Mouse (Mus musculus) cerebellum, postnatal 14 days (tissue): ENCODE measurements at regions not wholly inside any gene's neighbourhood (a gene's known extent, or its start where the extent isn't known, plus 50 kb on each side); places are given as distances from the start of the nearest gene placed in this dataset.

Source experiments
- DNase-seq, 2 experiments: peaks; one replicate each; pipeline ENCODE4 v3.0.0; 2021; ENCODE audit warnings: mixed read lengths in 2 of 2

DNA sequence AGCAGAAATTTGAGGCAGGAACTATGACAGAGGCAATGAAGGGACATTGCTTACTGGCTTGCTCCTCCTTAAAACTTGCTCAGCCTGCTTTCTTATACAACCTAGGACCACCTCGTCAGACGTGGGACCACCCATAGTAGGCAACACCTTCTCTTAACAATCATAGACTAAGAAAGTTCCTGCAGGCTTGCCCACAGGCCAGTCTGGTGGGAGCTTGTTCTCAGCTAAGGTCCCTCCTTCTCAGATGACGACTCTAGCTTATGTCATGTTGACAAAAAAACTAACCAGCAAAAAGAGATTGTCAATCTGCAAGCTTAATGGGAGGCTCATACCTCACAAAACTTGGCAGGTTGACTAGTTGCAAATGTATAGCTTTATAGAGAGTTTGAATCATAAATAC lies 56.5 kb upstream of the Lsm6 start:
- DNase-seq, result no peak

DNA sequence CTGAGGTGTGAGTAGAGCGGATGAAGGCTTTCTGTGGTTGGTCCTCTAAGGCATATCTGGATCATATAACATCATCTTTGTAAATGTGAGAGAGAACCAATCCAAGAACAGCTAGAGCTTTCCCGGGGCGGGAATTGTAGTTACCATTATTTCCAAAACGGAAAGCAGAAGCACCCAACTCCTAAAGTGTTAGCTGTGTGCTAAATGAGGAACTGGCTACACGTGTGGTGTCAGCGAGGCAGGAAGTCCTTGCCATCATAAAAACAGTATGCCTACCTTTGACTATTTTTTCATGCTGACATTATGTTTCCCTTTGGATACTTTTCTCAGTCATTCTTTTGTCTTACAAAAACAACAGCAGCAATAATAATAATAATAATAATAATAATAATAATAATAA lies 68.8 kb upstream of the Lsm6 start:
- DNase-seq, result no peak

DNA sequence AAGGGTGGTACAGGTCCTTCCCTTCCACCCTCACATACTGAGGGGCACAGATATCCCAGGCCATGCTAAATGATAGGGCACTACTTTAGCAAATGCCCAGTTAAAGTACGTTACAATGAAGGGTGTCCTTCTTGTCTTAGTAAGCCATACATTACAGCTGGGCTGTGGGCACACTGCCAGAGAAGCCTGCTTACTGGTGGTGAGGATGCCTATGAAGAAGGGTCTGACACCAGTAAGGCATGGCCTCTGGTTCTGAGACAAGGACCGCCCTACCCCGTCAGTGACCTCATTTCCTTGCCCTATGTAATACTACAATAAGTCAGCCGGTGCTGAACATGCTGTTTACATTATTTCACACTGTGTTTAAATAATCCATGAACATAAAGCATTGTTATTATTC lies 69.6 kb upstream of the Lsm6 start:
- peak in 1 of 2 experiments; percentile 12 for DNase-seq

DNA sequence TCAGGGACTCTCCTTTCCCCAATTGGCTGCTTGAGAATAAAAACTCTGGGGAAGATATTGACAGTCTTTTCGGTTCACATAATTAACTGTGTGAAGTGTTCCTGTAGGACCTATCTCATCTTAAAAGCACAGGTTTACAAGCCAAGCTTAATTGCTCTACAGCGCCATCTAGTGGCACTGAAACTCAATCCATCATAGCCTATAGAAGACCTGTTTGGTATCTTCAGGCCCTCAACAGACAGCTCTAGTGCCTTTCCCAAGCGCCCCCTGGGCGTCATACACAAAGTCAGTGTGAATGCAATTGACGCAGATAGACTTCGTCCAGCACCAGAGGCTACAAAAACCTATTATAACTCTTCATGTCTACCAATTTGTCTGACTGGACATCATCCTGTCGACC lies 78.9 kb upstream of the Lsm6 start:
- peak; percentile 84 to 86 for DNase-seq

DNA sequence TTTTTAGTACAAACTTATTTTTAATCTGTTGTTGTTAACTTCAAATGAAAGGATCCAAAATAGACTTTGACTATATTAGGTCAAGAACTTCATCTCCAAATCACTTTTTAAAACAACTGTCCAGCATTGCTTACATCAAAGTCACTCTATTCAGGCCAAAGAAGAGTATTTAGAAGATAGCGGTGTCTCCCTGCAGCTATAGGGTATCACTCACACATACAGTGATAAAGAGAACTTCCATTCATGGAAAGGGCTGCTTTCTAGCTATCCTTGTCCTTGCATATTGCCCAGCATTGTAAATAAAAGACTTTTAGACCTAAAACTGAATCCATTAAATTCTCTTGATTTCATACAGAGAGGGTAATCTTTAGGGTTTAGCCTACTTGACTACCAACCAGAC lies 82.1 kb upstream of the Lsm6 start:
- no peak for DNase-seq

DNA sequence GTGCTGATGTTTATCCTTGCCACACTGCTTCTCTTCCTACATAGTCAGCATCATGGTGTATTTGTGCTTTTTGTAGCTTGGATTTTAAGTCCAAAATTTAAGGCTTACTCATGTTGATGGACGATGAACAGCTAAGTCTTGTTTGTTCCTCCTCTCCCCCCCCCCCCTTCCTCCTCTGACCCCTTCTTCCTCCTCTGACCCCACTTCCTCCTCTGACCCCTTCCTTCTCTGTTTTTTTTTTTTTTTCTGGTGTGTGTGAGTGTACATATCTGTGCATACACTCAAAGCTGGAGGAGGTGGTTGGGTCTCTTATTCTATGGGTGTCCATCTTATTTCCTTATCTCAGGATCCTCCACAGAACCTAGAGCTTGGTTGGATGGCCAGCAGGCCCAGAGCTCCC lies 87.0 kb upstream of the Lsm6 start:
- no peak for DNase-seq

DNA sequence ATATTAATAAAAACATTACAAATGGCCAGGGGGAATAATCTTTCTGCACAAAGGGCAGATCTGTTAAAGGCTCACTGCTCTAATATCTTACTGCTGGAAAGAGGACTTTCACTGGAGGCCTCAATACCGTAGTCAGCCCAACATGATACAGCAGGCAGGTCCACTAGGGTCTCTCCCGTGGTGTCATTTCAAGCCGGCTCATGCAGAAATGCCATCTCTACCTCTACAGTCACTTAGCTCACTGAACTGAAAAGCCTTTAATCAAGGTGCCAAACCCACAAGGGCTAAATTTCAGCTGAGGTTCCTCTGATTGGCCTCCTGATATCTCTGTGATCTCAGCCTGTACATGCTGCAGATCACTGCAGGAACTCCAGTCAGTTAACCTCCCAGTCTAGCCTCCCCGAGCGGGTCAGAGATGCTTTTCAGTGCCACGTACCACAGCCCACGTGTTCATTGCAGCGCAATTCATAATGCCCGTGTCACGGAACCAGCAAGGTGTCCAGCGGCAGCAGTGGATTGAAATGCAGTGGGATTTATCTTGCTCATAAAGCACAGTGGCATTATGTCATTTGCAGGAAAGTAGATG lies 90.4 kb upstream of the Lsm6 start:
- DNase-seq, result no peak

DNA sequence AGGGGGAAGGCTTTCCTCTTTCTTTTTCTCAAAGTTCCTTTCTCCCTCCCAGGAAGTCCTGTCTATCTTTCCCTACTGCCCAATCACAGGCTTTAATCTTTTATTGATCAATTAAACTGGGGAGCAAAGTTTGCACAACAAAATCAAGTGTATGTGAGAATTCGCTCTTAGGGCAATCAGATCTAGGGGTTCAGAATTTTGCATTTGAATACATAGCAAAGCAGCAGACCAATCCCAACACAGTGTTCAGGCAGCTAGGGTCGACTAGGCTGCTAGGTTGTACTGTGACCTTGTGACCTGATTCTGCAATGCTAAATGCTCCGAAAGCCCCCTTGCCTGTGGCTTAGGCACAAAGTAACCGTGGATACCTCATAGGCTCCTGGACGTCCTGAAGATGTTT lies 91.5 kb upstream of the Lsm6 start:
- DNase-seq, result no peak

DNA sequence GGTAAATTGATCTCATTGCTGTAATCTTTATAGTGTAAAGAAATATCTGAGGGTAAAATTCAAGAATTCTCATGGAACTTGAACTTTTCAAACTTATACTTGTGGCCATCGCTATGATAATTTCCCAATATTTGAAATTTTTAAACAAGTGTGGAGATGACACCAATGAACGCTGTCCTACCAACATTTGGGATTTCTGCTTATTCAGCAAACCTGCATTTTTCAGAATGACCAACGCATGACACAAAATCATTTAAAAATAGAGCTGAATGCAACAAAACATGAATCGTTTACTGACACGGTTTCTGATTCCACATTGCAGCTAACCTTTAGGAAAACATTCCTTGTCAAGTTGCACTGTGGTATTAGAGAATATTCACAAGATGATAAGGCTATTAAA lies 92.9 kb upstream of the Lsm6 start:
- no peak for DNase-seq

DNA sequence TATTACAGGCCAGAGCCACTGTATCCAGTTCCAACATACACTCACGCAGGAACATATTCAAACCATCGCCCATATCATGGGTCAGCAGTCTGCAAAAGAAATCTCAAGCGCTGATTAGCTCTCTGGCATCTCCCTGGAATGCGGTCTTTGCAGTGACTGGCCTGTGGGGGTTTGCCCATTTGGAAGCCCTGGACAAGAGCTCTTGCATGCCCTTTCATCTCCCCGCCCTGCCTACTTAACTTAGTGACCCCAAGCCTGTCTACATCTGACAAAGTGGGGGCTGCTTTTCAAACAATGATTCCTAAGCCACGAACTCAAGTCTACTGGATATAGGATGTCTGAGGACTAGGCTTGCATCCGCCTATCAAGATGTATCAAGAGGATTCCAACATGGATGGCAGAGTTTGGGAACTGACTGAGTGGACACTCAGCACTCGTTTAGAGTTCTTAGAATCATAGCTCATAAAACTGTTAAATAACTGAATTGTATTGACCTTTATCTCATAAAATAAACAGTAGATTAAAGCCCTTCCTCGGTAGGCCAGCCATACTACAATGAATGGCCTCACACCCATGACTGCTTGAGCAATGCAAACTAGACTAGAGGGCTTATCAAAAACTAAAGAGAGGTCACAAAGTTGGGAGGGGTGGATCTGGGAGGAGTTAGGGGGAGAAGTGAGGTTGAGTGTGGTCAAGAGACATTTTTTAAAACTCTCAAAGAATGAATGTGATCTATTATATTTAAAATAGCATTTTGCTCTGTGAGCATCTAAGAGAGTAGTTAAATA lies 97.4 kb upstream of the Zfp827 start:
- DNase-seq, result no peak

DNA sequence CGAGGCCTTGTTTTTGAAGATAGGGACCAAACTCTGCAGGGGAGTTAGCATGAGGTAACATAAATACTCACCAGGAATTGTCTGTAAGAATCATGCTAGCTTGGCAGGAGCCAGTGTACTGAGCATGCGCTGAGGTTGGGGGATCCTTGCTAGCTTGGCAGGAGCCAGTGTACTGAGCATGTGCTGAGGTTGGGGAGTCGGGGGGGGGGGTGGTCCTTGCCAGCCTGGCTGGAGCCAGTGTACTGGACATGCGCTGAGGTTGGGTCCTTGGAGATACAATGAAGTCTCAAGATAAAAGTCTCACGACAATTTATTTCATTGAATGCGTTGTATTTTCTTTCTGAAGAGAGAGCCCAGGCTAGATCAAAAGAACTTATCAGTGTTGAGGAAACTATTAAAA lies 96.2 kb upstream of the Zfp827 start:
- DNase-seq, result no peak

DNA sequence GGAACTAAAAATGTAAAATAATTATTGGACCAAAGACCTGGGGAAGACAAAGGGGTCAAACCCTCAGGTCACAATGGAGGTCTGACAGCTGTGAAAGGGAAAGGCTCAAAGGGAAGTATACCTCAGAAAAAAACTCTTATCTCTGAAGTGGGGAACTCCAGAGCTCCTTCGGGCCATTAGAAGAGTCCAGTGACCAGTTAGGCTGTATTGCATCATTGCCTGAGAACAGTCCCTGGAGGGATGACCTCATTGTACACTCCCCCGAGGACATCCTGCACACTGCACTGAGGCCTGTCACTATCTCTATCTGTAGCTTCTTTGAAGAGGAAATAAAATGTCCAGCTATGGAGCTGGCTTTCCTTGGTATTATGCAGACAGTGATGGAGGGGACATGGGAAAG lies 88.2 kb upstream of the Zfp827 start:
- no peak for DNase-seq

DNA sequence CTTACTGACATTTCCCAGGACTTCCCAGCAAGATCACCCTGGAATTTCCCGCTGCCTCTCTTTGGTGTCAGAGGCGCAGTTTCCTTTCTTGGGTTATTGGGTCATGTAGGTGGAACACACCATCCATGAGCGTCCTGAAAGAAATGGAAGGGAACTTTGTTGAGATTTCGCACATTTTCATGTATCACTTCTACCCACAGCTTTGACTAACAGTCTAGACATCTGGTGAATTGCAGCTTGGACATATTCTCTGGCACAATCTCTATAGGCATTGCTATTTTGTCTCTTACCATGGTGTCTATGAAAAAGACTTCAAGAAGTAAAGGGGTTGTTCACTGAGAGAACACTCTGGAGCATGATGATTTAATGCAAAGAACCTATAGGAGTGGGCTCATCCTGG lies 86.7 kb upstream of the Zfp827 start:
- no peak for DNase-seq

DNA sequence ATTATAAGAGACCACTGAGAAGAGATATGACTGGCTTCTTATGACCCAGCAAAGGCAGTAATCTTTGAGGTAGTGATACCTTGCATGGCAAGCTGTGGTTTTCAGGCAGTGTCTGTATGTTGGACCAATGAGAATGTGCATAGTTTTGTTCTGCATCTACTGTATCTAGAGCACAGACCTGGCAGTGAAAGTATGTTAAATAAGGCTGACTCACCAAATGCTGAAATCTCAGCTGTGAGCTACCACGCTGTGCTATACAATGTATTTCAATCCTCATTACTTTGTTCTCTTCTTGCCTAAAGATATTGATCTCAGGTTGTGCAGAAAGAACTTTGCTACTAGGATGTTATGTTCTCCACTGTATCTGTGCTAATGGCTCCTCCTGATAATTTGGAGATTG lies 83.9 kb upstream of the Zfp827 start:
- DNase-seq, result no peak

DNA sequence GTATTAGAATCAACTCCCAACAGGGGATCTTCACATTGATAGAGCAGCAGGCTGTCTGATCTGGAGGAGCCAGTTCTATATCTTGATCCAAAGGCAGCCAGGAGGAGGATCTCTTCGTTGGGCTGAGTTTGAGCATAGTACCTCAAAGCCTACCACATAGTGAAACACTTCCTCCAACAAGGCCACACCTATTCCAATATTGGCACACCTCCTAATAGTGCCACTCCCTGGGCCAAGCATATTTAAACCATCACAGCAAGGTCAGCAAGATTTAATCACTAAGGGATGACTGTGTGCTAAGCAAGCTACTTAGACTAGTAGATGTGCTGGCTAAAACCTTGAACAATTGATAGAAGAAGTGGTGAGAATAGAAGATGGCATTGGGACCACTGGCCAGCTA lies 82.6 kb upstream of the Zfp827 start:
- DNase-seq, result no peak

DNA sequence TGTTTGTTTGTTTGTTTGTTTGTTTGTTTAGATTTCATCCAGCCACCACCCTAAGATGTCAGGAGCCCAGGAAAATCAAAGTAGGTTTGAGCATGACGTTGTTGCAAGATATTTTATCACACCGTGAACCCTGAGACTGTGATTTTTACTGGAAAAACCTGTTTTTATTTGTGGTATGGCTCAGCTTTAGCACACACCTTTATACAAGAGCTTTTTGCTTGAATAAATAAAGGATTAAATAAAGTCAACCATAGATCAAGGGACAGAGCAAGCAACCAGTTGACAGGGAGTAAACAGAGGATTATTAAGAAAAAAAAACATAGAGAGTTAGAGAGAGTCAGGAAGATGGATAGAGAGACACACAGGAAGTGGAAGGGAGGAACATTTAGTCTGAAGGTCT lies 82.2 kb upstream of the Zfp827 start:
- no peak for DNase-seq

DNA sequence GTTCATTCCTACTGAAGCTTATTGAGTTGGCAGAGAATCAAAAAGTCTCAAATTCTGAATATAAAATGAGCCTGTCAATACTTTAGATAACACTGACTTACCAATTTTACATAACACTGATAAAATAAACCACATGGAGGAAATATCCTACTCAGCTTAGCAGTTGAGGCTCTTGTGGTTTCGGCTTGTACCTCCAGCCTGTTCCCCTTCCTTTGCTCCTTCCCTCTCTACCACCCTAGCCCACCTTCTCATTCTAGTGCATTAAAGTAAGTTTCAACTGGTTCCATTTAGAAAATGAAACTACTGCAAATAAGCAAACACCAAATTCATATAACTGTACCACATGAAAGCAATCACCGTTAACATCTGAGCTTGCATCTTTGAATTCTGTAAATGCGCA lies 53.2 kb upstream of the Zfp827 start:
- no peak for DNase-seq
